ENCODE assay signal across 8 mouse cellular contexts in genomic region chr7:81829379-81829894, GRCm38 (mm10). TPM values are rescaled to one million over a fixed set of nuclear protein-coding genes. Genes with fewer than 3 reads are reported as not detected.
DNase-seq lines count a peak whose midpoint lies in the region; ATAC-seq lines count a peak whose summit lies in the region.

Gene Btbd1, minus strand, starts transcription at chr7:81829431.

- ATAC-seq in inflammation-experienced regulatory T-cells, adult 6 months = peak; percentile 83
- peak; percentile 74 for ATAC-seq in megakaryocyte-erythroid progenitor cell, adult 5-6 weeks (replicated peaks; ENCODE audit: low FRiP score, low TSS enrichment, poor library complexity, severe bottlenecking)

- peak; percentile 91 for DNase-seq in ZHBTc4 (ENCODE audit: low read depth, low spot score)
- peak; percentile 93 for DNase-seq in embryo, embryonic 10 days (ENCODE audit: low spot score)
- peak; percentile 89 for DNase-seq in gastrocnemius, postnatal 14 days
- peak; percentile 84 to 86 for DNase-seq in left cerebral cortex, postnatal 14 days (ENCODE audit: low spot score in 2 of 2)
- peak; percentile 88 for DNase-seq in right cerebral cortex, postnatal 14 days
- peak; percentile 84 for DNase-seq in urinary bladder, postnatal 4 days (ENCODE audit: low spot score in 2 of 2)

- intact Hi-C loops in gastrocnemius, postnatal 14 days (cut with DNase I; ENCODE audit: low total_unique reads) = no loop called here
- intact Hi-C loops in left cerebral cortex, postnatal 14 days (cut with DNase I) = loop anchor here (2.0 to 10.0 kb wide), 2 partner anchors 41 to 105 kb away; partner anchors contain the start of genes 3110040N11Rik and Hdgfl3

RNA-seq across cellular contexts. Expression of gene Btbd1, which starts in this region (rescaled TPM):
- 100 to 1,000 TPM; 183 to 206 TPM for total RNA-seq in gastrocnemius, postnatal 14 days (2021)
- polyA plus RNA-seq in inflammation-experienced regulatory T-cells, adult 6 months (2017; shearing (Covaris generic)) = 10 to 100 TPM; 13.9 to 23.0 (median 16.8) TPM
- total RNA-seq in left cerebral cortex, postnatal 14 days (2021) = 100 to 1,000 TPM; 123 to 130 TPM
- total RNA-seq in megakaryocyte-erythroid progenitor cell, adult 5-6 weeks (2014; fragmentation: Nextera tagmentation) = 52.4 and 59.3 TPM in 2 replicates
- total RNA-seq in megakaryocyte-erythroid progenitor cell, adult 5-6 weeks (2017) = 114 and 118 TPM in 2 replicates

Comparison
In these comparisons a context has a peak if more than half of its experiments do, and no peak if none do; other contexts are left out.
1. Peak in every context shown above with its lines: DNase-seq and ATAC-seq.